Mouse (Mus musculus) brain, embryonic 14.5 days (tissue): ENCODE results near the gene Adamtsl3. TPM values are rescaled to one million over a fixed set of nuclear protein-coding genes. Genes with fewer than 3 reads are reported as not detected.

ENCODE experiments used
- DNase-seq: peaks from one replicate; pipeline ENCODE4 v3.0.0-alpha.2; 2011; ENCODE audit warnings: low read depth
- CTCF ChIP-seq: fragments of 200-500 bp; IDR thresholded peaks from 2 replicates; pipeline ENCODE4 v1.5.1; 2012; ENCODE audit warnings: inconsistent platforms, mild to moderate bottlenecking, moderate library complexity, borderline replicate concordance; ENCODE audit not compliant: insufficient read depth, insufficient read length; ENCODE audit errors: extremely low read depth
- POLR2A ChIP-seq: fragments of 200-500 bp; IDR thresholded peaks from 2 replicates; pipeline ENCODE4 v1.6.1; 2012; ENCODE audit warnings: mild to moderate bottlenecking, inconsistent platforms, borderline replicate concordance; ENCODE audit not compliant: poor library complexity, insufficient read depth, insufficient read length, severe bottlenecking; ENCODE audit errors: extremely low read depth
- polyA plus RNA-seq: library from polyadenylated mRNA; depleted of rRNA; stranded (reverse); fragments of >200 nt; gene quantifications from 2 replicates; pipeline ENCODE4 v1.2.3, GENCODE M21; 2012

Adamtsl3 gene
- polyA plus RNA-seq, 1 experiment, result 0.92 TPM

- DNase-seq, result peak; percentile 30
- TF ChIP-seq CTCF (no peak), POLR2A (no peak)
Observed at GRCm38 (mm10) chr7:82497064-82497463, 161.6 kb downstream of the Adamtsl3 start.

DNA sequence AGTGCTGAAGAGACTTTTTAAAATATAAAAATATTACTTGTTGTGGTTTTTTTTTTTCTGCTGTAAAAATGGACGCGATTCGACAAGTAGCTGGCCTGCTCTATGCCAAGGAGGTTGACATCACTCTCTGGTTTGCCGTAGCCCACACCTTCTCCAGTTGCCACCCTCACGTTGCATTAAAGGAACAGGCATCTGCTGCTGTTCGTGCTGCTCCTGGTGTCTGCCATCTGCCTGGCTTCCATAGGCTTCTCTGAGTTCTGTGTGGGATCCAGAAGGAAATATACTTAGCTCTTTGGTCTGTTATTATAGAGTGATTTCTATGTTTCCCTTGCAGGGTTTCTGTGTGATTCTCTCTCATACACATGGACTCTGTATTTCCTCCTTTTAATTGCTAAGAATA lies 165.8 kb downstream of the Adamtsl3 start:
- no peak for DNase-seq
- no peak for TF ChIP-seq POLR2A
- no peak for TF ChIP-seq CTCF

GRCm38 (mm10) chr7:82502511-82502910 lies 167.0 kb downstream of the Adamtsl3 start:
- no peak for DNase-seq
- TF ChIP-seq POLR2A (no peak), CTCF (no peak)

GRCm38 (mm10) chr7:82504101-82504500 lies 168.6 kb downstream of the Adamtsl3 start:
- TF ChIP-seq CTCF (peak; percentile 81; the same call in 1 of the 2 replicates), POLR2A (no peak)
- DNase-seq, result peak; percentile 82

GRCm38 (mm10) chr7:82530583-82530982 lies 195.1 kb downstream of the Adamtsl3 start:
- no peak for DNase-seq
- no peak for TF ChIP-seq CTCF
- TF ChIP-seq POLR2A, result no peak

DNA sequence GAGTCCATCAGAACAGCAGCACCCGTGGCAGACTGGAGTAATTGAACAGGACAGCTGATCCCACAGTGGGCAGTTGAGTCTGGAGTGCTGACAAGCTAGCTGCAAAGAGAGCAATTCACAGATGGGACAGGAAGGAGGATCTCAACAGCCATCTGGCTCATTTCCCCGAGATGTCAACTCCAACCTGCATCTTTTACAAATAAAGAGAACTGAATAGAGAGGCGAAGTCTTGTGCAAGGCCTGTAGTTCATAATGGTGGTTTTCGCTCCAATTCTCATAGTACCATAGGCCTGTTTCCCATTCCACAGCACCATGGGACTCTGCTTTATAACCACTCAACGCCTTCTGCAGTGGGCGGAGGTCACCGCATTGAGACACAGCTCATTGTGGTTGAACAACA lies 195.9 kb downstream of the Adamtsl3 start:
- peak; percentile 26 for DNase-seq
- TF ChIP-seq POLR2A (no peak), CTCF (no peak)

DNA sequence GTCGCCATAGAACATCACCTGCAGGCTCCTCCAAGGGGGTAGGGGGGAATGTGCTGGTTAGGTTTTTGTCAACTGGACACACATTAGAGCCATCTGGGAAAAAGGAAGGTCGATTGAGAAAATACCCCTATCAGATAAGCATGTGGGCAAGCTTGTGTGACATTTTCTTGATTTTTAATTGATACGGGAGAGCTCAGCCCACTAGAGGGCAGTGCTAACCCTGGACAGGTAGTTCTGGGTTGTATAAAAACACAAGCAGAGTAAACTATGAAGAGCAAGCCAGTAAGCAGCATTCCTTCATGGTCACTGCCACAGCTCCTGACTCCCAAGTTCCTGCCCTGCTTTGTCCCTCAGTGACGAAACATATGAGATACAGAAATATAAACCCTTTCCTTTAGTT lies 197.7 kb downstream of the Adamtsl3 start:
- DNase-seq, result peak; percentile 11
- no peak for TF ChIP-seq POLR2A
- TF ChIP-seq CTCF, result peak; percentile 21; the same call in 1 of the 2 replicates

- peak; percentile 59 for DNase-seq
Observed at GRCm38 (mm10) chr7:82533747-82534504, 198.4 kb downstream of the Adamtsl3 start.

GRCm38 (mm10) chr7:82544390-82544919 lies 209.0 kb downstream of the Adamtsl3 start:
- TF ChIP-seq CTCF, result no peak
- TF ChIP-seq POLR2A, result no peak
- DNase-seq, result peak; percentile 17

More at GRCm38 (mm10) chr7:82533747-82534504, 198.4 kb downstream of the Adamtsl3 start:
- no peak for TF ChIP-seq CTCF
- TF ChIP-seq POLR2A, result no peak

DNA sequence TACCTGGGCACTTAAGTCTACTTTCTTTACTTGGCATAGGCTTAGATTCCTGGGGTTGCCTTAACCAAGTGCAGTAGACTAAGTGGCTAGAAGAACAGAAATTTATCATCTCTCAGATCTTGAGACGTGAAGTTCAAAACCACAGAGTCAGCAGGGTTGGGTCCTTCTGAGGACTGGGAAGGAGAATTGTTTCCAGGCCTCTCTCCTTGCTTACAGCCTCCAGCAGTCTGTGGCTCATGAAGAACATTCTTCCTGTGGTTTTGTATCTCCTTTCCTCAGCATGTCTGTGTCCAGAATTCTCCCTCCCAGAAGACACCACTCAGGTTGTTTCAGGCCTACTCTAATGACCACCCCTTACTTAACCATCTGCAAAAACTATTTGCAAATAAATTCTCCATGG lies 216.5 kb downstream of the Adamtsl3 start:
- TF ChIP-seq CTCF, result no peak
- no peak for DNase-seq

- TF ChIP-seq POLR2A (no peak), CTCF (no peak)
- no peak for DNase-seq
Observed at GRCm38 (mm10) chr7:82555803-82556202, 220.3 kb downstream of the Adamtsl3 start.

GRCm38 (mm10) chr7:82556417-82556816 lies 220.9 kb downstream of the Adamtsl3 start:
- no peak for DNase-seq
- TF ChIP-seq CTCF, result no peak
- TF ChIP-seq POLR2A, result no peak

DNA sequence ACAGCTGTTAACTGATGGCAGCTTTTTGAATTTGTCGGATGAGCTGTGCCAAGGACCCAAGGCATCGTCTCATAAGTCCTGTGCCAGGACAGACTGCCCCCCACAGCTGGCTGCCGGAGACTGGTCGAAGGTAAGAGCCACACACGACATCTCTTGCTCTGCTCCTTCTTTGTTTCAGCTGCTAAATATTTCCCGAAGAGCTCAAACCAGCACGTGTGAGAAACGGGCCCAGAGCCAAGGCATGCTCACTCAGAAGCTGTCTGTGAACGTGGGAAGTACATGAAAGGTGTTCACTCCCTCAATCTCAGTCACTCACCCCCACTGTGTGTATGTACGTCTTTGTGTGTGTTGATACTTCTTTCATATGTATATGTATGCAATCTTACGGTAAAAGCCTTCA lies 221.6 kb downstream of the Adamtsl3 start:
- no peak for TF ChIP-seq POLR2A
- TF ChIP-seq CTCF, result no peak
- peak; percentile 16 for DNase-seq

- TF ChIP-seq POLR2A, result no peak
- no peak for TF ChIP-seq CTCF
- no peak for DNase-seq
Observed at GRCm38 (mm10) chr7:82566688-82567087, 231.2 kb downstream of the Adamtsl3 start.

- TF ChIP-seq CTCF (no peak), POLR2A (no peak)
- no peak for DNase-seq
Observed at GRCm38 (mm10) chr7:82567811-82568210, 232.3 kb downstream of the Adamtsl3 start.

- TF ChIP-seq CTCF (no peak), POLR2A (no peak)
- no peak for DNase-seq
Observed at GRCm38 (mm10) chr7:82572981-82573380, 237.5 kb downstream of the Adamtsl3 start.
